Mouse (Mus musculus) induced T-regulatory cell, adult 2 months (primary cell): ENCODE data around the gene Nfic.
A peak's percentile ranks its signal among the peaks of the same experiment; 100 is the strongest.

Experiments used
- DNase-seq: peaks from one replicate; pipeline ENCODE4 v3.0.0-alpha.2; 2012; ENCODE audit warnings: low read depth

Gene Nfic

DNA sequence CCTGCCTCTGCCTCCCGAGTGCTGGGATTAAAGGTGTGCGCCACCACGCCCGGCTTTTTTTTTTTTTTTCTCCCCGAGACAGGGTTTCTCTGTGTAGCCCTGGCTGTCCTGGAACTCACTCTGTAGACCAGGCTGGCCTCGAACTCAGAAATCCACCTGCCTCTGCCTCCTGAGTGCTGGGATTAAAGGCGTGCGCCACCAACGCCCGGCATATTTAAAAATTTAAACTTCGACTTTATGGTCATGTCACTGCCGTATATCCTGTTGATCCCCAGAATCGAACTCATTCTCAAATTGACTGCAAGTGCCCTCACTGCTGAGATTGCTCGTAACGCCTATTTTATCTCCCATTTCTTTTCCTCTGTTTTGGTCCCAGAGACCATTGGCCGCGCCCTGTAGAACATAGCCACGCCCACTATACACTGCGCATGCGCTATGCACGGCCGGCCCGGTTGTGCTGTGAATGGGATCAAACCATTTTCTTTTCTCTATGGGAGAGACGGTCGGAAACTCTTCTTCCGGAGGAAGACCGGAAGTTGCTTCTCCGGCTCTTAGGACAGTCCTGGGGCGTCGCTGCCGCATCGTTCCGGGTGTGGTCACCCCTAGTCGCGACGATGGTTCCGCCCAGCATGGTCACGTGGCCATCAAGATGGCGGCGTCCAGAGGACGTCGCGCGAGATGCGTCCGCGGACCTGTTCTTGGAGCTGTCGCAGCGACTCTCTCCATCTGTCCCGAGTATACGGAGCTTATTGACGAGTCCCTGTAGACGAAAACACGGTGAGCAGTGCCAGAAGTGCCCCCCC lies 71.4 kb downstream of the Nfic start, which contains the start of the genes Dohh and Gm48551:
Gene Dohh, plus strand, starts transcription at position 627 of the 803 bp plus-strand sequence.
Gene Gm48551, plus strand, starts transcription at position 665 of the 803 bp plus-strand sequence.
- peak; percentile 99 for DNase-seq

DNA sequence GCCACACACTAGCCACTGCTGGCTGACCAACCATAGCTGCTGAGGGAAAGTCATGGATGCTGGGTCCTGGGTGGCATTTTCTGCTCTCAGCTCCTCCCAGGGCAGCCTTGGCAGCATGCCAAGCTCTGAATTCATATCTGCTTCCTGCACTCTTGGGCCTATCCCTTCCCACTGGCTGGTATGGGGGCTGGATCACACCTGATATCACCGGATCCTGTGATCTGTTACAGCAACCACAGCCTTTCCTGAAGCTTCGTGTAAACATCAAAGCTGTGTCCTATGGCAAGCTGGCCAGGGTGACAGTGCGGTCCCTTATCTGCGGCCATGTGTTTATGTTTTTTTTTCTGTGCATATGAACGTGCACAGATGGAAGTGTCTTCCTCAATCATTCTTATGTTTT lies 73.4 kb downstream of the Nfic start:
- DNase-seq: peak; percentile 78

DNA sequence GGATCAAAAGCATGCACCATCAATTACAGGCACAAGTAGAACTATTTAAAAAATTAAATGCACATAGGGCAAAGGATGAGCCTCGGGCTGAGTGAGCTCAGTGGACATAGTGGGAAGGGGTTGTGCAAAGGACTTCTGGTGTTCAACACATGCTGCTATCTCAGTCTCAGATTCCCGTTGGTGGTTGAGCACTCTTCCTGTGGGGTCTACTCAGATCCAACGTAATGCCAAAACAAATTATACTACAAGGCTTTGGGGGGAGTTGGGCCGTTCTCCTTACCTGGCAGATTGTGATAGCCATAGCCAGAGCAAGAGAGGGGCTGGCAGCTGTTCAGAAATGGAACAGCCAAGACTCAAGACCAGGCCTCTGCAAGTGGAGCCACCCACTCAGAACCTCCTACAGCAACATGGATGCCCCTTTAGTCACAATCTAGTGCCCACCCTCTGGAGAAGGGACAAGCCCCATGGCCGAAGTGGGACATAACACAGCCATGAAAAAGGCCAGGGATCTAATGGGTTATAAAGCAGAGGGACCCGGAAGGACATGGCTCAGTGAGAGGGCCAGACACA lies 75.5 kb downstream of the Nfic start:
- DNase-seq: no peak

GRCm38 (mm10) chr10:81379183-81379553 lies 76.3 kb downstream of the Nfic start:
- no peak for DNase-seq

DNA sequence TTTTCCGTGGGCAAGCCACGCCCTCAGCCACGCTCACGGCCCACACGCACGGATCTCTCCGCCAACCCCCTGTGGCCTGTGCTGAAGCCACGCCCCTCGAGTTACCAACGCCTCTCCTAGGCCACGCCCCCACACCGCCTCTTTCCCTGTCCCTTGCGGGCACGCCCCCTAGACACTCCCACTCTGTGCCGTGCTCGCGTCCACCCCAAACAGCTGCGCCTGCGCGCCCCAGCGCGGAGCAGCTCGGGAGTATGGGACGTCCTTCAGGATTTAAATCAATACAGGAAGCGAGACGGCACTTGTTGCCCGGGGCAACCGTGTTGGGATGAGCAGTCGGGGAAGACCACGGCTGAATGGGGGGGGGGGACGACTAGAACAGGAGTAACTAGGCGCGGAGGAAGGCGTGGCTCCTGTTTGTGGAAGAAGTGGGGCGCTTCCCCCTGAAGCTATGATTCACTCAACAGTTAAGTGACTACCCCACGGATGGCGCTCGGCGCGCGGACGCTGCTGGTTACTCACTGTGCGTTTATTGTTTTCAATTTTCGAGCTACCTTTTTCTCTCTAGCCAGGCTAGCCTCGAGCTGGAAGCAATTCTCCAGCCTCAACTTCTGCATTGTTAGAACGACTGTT lies 76.8 kb downstream of the Nfic start:
- DNase-seq: peak; percentile 100

GRCm38 (mm10) chr10:81377793-81378552 lies 77.5 kb downstream of the Nfic start, which contains the start of gene Fzr1:
Gene Fzr1 (minus strand): TSS chr10:81378516.
- no peak for DNase-seq

DNA sequence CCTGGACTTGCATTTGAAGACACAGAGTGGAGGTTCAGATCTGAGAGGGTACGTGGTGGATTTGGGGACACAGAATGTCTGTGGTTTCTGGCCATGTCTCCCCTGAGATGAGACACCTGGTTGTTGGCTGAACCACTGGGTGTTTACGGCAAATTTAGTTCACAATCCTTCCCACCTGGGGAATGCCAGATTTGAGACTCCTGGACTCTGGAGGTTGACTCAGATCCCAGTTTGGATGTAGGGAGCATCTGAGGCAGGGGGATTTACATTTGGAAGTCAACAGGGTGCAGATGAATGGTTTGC lies 78.1 kb downstream of the Nfic start:
- peak; percentile 52 for DNase-seq

GRCm38 (mm10) chr10:81376561-81377361 lies 78.7 kb downstream of the Nfic start:
- DNase-seq: peak; percentile 57

- no peak for DNase-seq
Measured at GRCm38 (mm10) chr10:81375322-81375721, 80.1 kb downstream of the Nfic start.

DNA sequence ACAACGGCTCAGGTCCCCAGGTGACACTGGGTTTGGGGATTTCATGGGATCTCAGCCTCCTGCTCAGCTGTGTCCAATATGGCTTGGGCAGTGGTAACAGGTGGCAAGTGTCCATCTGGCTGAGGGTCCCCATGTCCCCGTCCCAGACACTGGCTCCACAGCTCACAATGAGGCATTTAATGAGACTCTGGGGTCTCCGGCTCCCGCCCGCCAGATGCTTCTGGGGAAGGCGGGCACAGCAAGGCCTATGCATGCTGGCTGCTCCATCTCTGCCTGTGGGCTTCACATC lies 88.3 kb downstream of the Nfic start:
- no peak for DNase-seq

DNA sequence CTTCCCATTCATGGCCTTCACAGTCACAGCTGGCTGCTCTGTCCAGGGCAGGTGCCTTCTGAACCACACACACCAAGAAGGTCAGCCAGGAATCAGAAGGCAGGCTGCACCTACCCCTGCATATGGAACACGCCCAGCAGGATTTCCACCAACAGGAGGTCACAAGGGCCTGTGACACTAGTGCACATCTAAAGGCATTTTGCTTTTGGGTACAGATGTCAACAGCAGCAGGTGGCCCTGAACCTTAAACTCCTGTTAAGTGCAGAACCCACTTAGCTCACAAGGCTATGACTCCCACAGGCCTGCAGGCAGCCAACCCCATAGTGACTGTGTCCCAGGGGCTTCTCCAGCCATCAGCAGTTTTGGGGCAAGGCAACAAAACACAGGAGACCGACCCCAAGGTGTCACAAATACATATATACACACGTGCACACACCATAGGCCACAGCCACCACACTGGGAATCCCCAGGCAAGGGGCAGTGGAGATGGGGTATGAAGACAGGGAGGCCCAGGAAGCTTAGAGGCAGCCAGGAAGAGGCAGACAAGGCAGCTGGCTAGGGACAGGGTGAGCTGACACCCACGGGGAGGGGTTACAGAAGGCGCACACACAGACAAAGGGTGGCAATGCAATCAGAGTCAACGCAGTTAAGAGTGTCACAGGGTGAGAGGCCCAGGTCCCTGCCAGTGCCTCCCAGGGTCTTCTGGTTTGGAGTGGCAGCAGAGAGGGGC lies 88.8 kb downstream of the Nfic start:
- no peak for DNase-seq

DNA sequence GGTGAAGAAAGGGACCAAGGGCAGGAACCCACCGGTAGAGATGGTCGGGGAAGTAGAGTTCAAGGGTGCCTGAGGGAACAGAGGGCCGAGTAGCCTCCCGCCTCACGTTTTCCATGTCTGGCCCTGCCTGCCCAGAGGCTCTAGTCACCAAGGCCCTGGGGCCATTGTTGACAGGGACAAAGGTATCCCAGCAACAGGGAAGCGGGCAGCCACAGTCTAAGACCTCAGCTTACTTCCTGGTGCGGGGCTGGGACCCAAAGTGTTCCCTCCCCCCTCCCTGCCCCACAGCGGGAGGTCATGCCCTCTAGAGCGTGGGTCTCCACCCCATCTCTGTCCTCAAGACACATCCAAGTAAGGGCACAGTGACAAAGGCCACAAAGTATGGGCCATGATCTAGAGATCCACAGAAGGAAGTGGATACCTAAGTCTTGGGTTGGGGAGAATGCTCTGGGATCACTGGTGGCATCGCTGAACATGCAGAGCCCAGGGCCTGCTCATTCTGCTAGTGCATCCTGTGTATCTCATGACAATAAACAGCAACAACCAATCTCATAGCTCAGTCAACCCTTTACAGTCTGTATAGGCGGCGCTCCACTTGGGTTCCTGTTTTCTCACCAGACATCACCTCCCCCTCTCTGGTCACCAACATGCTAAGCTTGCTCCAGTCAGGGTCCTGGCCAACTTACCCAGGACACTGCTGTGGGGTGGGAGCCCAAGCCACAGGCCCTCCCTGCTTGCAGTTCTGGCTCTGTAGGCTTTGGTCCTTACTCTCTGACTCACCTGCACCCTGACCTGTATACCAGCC lies 89.6 kb downstream of the Nfic start, which contains the start of gene 4930404N11Rik:
Gene 4930404N11Rik, minus strand, starts transcription at position 145 of the 805 bp plus-strand sequence.
- no peak for DNase-seq

- no peak for DNase-seq
Measured at GRCm38 (mm10) chr10:81365073-81365472, 90.4 kb downstream of the Nfic start.

GRCm38 (mm10) chr10:81364666-81365065 lies 90.8 kb downstream of the Nfic start:
- DNase-seq: no peak

GRCm38 (mm10) chr10:81363436-81364346 lies 91.7 kb downstream of the Nfic start:
- DNase-seq: no peak

- DNase-seq: no peak
Measured at GRCm38 (mm10) chr10:81362336-81362949, 93.0 kb downstream of the Nfic start.

DNA sequence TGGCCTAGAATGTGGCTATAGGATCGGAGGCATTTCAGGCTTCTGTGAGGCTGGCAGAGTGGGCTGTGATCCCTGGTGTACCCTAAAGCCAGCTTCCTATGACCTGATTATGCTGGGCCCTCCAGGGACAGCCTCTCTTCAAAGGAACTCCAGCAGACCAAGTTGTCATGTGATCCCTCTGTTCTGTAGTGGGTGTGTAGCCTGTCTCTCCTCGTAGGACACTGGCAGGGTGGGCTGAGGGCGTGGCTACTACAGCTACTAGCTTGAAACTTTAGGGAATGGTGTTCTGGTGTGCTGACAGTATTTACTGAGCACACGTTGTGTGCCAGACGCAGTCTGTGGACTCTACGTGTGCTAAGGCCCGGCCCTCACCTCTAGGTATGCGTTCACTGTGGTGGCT lies 94.7 kb downstream of the Nfic start:
- DNase-seq: no peak

- no peak for DNase-seq
Measured at GRCm38 (mm10) chr10:81358841-81359240, 96.6 kb downstream of the Nfic start.

- no peak for DNase-seq
Measured at GRCm38 (mm10) chr10:81358209-81358608, 97.2 kb downstream of the Nfic start.
